Mouse (Mus musculus) forebrain, embryonic 12.5 days (tissue): Measurements from ENCODE around the gene Slc6a6. TPM values are rescaled to one million over a fixed set of nuclear protein-coding genes. Genes with fewer than 3 reads are reported as not detected.

ENCODE experiments used
- ATAC-seq: fragments of 200-750 bp; cut with Nextera tagmentation; 2 replicates; pipeline ENCODE4 v1.8.0; 2017; ENCODE audit warnings: moderate TSS enrichment; ENCODE audit not compliant: low FRiP score
- H3K27ac ChIP-seq: fragments of 300-500 bp; sonication (generic); 2 replicates; pipeline ENCODE4 v1.5.1; 2016; ENCODE audit warnings: mild to moderate bottlenecking
- H3K27me3 ChIP-seq: fragments of 300-500 bp; sonication (generic); 2 replicates; pipeline ENCODE4 v1.6.1; 2016; ENCODE audit warnings: mild to moderate bottlenecking
- H3K36me3 ChIP-seq: fragments of 300-500 bp; sonication (generic); replicated peaks from 2 replicates; pipeline ENCODE4 v1.6.1; 2016; ENCODE audit warnings: mild to moderate bottlenecking
- H3K4me1 ChIP-seq: fragments of 300-500 bp; sonication (generic); 2 replicates; pipeline ENCODE4 v1.6.1; 2016
- H3K4me2 ChIP-seq: fragments of 300-500 bp; sonication (generic); 2 replicates; pipeline ENCODE4 v1.6.1; 2016; ENCODE audit warnings: mild to moderate bottlenecking, moderate library complexity
- H3K4me3 ChIP-seq: fragments of 300-500 bp; sonication (generic); replicated peaks from 2 replicates; pipeline ENCODE4 v1.5.1; 2016; ENCODE audit warnings: mild to moderate bottlenecking
- H3K9ac ChIP-seq: fragments of 300-500 bp; sonication (generic); 2 replicates; pipeline ENCODE4 v1.6.1; 2016; ENCODE audit warnings: mild to moderate bottlenecking
- H3K9me3 ChIP-seq: fragments of 300-500 bp; sonication (generic); 2 replicates; pipeline ENCODE4 v1.6.1; 2016
- WGBS: fragments of 180-500 bp; shearing (Covaris S2); methylation state at CpG from one replicate; pipeline ENCODE4 v1.1.7; 2016; 5-methylcytosine and 5-hydroxymethylcytosine counted together
- polyA plus RNA-seq: library from polyadenylated mRNA; unstranded; fragments of >200 nt; fragmentation: Nextera tagmentation; extraction: Ambion mirVana; gene quantifications from 2 replicates; pipeline ENCODE4 v1.2.1, GENCODE M21; 2016

Slc6a6 gene
- polyA plus RNA-seq, 1 experiment from 2014 or later: 79.0 TPM

- no peak overlapping the region for H3K9ac ChIP-seq
- no peaks in the 10 kb centered on the region for H3K9me3 ChIP-seq
- no peak overlapping the region for H3K4me2 ChIP-seq
- WGBS: 56% methylated on average over 12 of the region's 12 CpGs
- 0 out of 2 replicates have a peak, but pooled peaks cover 7% of the 10 kb centered on the region for H3K27me3 ChIP-seq
- peaks cover 16% of the 10 kb centered on the region for H3K4me1 ChIP-seq
- H3K36me3 ChIP-seq: no peaks in the 10 kb centered on the region
- ATAC-seq: no peak
- no peak overlapping the region for H3K4me3 ChIP-seq
- H3K27ac ChIP-seq: no peak overlapping the region; the same call in 1 of the 2 replicates
Observed at GRCm38 (mm10) chr6:91678506-91679094, 5.3 kb upstream of the Slc6a6 start.

- 78% methylated on average over 10 of the region's 10 CpGs for WGBS
- no peak overlapping the region for H3K9ac ChIP-seq
- no peak for ATAC-seq
- no peaks in the 10 kb centered on the region for H3K36me3 ChIP-seq
- 0 out of 2 replicates have a peak, but pooled peaks cover 7% of the 10 kb centered on the region for H3K27me3 ChIP-seq
- H3K9me3 ChIP-seq: no peaks in the 10 kb centered on the region
- no peak overlapping the region for H3K4me2 ChIP-seq
- peaks cover 16% of the 10 kb centered on the region for H3K4me1 ChIP-seq
- H3K27ac ChIP-seq: no peak overlapping the region
- H3K4me3 ChIP-seq: no peak overlapping the region
Observed at GRCm38 (mm10) chr6:91679095-91679577, 4.7 kb upstream of the Slc6a6 start.

GRCm38 (mm10) chr6:91679716-91680115, 4.1 kb upstream of the Slc6a6 start:
- Histone ChIP-seq H3K9ac (no peak overlapping the region), H3K9me3 (no peaks in the 10 kb centered on the region), H3K4me1 (peaks cover 17% of the 10 kb centered on the region), H3K27ac (no peak overlapping the region), H3K4me3 (no peak overlapping the region), H3K4me2 (no peak overlapping the region), H3K27me3 (0 out of 2 replicates have a peak, but pooled peaks cover 7% of the 10 kb centered on the region), H3K36me3 (no peaks in the 10 kb centered on the region)
- 80% methylated on average over 6 of the region's 6 CpGs for WGBS
- ATAC-seq: no peak

GRCm38 (mm10) chr6:91681841-91682240, 2.0 kb upstream of the Slc6a6 start:
- WGBS: 84% methylated on average over 4 of the region's 4 CpGs
- Histone ChIP-seq H3K4me3 (no peak overlapping the region), H3K4me2 (no peak overlapping the region), H3K27me3 (0 out of 2 replicates have a peak, but pooled peaks cover 7% of the 10 kb centered on the region), H3K27ac (no peak overlapping the region), H3K36me3 (no peaks in the 10 kb centered on the region), H3K9me3 (no peaks in the 10 kb centered on the region), H3K9ac (no peak overlapping the region), H3K4me1 (peaks cover 36% of the 10 kb centered on the region)
- ATAC-seq: no peak

- H3K36me3 ChIP-seq: no peaks in the 10 kb centered on the region
- peak overlapping the region; percentile 83 for H3K9ac ChIP-seq
- H3K4me2 ChIP-seq: peak overlapping the region; percentile 80
- H3K9me3 ChIP-seq: no peaks in the 10 kb centered on the region
- 60% methylated on average over 3 of the region's 3 CpGs for WGBS
- no peak for ATAC-seq
- peaks cover 44% of the 10 kb centered on the region for H3K4me1 ChIP-seq
- 0 out of 2 replicates have a peak, but pooled peaks cover 7% of the 10 kb centered on the region for H3K27me3 ChIP-seq
- peak overlapping the region; percentile 65 for H3K4me3 ChIP-seq
- peak overlapping the region; percentile 93 for H3K27ac ChIP-seq
Observed at GRCm38 (mm10) chr6:91683121-91683520, 732 bp upstream of the Slc6a6 start.

- ATAC-seq: no peak; the same call in none of the 2 replicates
- Histone ChIP-seq H3K9ac (peak overlapping the region; percentile 83), H3K27ac (peak overlapping the region; percentile 93), H3K4me1 (peaks cover 48% of the 10 kb centered on the region), H3K27me3 (0 out of 2 replicates have a peak, but pooled peaks cover 7% of the 10 kb centered on the region), H3K4me3 (peak overlapping the region; percentile 65), H3K4me2 (peak overlapping the region; percentile 80), H3K9me3 (no peaks in the 10 kb centered on the region), H3K36me3 (no peaks in the 10 kb centered on the region)
- 6% methylated on average over 10 of the region's 13 CpGs for WGBS
Observed at GRCm38 (mm10) chr6:91684474-91684829, 599 bp downstream of the Slc6a6 start.

- ATAC-seq: no peak
- Histone ChIP-seq H3K27me3 (0 out of 2 replicates have a peak, but pooled peaks cover 7% of the 10 kb centered on the region), H3K4me1 (peaks cover 52% of the 10 kb centered on the region), H3K27ac (peak overlapping the region; percentile 93), H3K9me3 (no peaks in the 10 kb centered on the region), H3K4me3 (peak overlapping the region; percentile 65), H3K9ac (peak overlapping the region; percentile 83), H3K36me3 (0 out of 2 replicates have a peak, but pooled peaks cover under 1% of the 10 kb centered on the region), H3K4me2 (peak overlapping the region; percentile 80)
- WGBS: 32% methylated on average over 17 of the region's 17 CpGs
Observed at GRCm38 (mm10) chr6:91684831-91685532, 1.1 kb downstream of the Slc6a6 start.

GRCm38 (mm10) chr6:91685533-91685883, 1.7 kb downstream of the Slc6a6 start:
- H3K4me1 ChIP-seq: peaks cover 55% of the 10 kb centered on the region
- peak overlapping the region; percentile 80 for H3K4me2 ChIP-seq
- H3K4me3 ChIP-seq: peak overlapping the region; percentile 65
- no peak overlapping the region for H3K27ac ChIP-seq
- H3K9me3 ChIP-seq: no peaks in the 10 kb centered on the region
- H3K27me3 ChIP-seq: 0 out of 2 replicates have a peak, but pooled peaks cover 2% of the 10 kb centered on the region
- H3K36me3 ChIP-seq: peaks cover 6% of the 10 kb centered on the region
- peak overlapping the region; percentile 83; the same call in 1 of the 2 replicates for H3K9ac ChIP-seq
- WGBS: 43% methylated on average over 2 of the region's 2 CpGs
- no peak for ATAC-seq

DNA sequence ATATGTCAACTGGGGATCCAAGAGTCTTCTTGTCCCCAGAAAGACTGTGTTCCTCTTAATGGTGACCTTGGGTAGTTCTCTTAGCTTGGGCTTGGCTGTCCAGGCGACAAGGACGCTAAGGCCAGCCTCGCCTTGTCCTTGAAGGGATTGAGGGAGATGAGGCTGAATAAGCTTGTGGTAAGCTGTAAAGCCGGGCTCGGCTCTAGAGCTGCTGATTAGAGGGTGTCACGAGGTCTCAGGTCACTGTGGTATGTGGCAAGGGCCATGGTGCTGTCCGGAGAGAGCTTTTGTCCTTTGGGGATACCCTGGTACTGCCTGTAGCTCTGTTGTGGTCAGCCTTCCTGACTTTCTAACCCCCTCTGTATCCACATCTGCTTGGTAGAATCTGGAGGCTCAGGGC, 2.0 kb downstream of the Slc6a6 start:
- Histone ChIP-seq H3K9me3 (no peaks in the 10 kb centered on the region), H3K27me3 (no peaks in the 10 kb centered on the region), H3K36me3 (peaks cover 8% of the 10 kb centered on the region), H3K4me3 (peak overlapping the region; percentile 65; the same call in 1 of the 2 replicates), H3K4me1 (peaks cover 55% of the 10 kb centered on the region), H3K27ac (0 out of 2 replicates have a peak overlapping the region, but pooled peaks have one; percentile 10), H3K4me2 (peak overlapping the region; percentile 80), H3K9ac (no peak overlapping the region)
- WGBS: 81% methylated on average over 7 of the region's 7 CpGs
- no peak for ATAC-seq

DNA sequence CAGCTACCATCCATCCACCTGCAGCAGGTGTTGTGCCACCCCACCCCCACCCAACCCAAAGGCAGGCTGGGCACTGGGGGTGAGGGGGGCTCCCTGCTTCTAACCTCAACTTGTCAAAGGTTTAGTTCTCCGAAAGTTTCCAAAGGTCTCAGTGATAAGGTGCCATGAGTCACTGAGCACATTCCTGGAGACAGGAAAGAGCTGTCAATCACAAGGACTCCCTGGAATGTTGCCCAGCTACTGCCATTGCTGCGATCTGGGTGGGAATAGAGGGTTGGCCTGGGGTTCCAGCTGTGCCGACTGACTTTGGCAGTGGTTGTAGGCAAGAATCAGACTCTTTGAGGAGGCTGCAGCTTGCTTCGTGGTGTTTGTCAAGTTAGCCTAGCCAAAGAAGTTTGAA, 2.7 kb downstream of the Slc6a6 start:
- ATAC-seq: no peak
- 69% methylated on average over 4 of the region's 4 CpGs for WGBS
- H3K27ac ChIP-seq: no peak overlapping the region
- H3K4me1 ChIP-seq: peaks cover 55% of the 10 kb centered on the region
- H3K9ac ChIP-seq: no peak overlapping the region
- H3K36me3 ChIP-seq: peaks cover 8% of the 10 kb centered on the region
- no peaks in the 10 kb centered on the region for H3K9me3 ChIP-seq
- no peak overlapping the region for H3K4me3 ChIP-seq
- no peaks in the 10 kb centered on the region for H3K27me3 ChIP-seq
- H3K4me2 ChIP-seq: peak overlapping the region; percentile 80; the same call in 1 of the 2 replicates

DNA sequence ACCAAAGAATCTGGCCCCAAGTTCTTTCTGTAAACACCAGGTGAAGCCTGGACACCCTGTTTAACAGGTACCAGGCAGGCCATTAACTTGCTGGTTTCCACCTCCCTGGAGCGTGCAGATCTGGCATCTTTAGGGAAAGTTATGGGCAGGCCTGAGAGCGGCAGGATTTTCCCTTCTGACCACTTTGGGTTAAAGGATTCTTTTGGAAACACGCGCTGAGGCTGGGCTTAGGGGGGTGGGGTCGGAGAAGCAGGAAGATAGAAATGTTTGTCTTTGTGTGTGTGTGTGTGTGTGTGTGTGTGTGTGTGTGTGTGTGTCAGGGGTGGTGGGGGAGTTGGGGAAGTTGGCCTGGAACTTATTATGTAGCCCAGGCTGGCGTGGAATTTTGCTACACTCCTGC, 4.2 kb downstream of the Slc6a6 start:
- H3K36me3 ChIP-seq: peaks cover 14% of the 10 kb centered on the region
- no peak overlapping the region for H3K4me3 ChIP-seq
- H3K4me2 ChIP-seq: no peak overlapping the region
- H3K9me3 ChIP-seq: no peaks in the 10 kb centered on the region
- H3K9ac ChIP-seq: no peak overlapping the region
- H3K4me1 ChIP-seq: peaks cover 54% of the 10 kb centered on the region
- 82% methylated on average over 6 of the region's 6 CpGs for WGBS
- H3K27ac ChIP-seq: no peak overlapping the region
- ATAC-seq: no peak
- no peaks in the 10 kb centered on the region for H3K27me3 ChIP-seq

DNA sequence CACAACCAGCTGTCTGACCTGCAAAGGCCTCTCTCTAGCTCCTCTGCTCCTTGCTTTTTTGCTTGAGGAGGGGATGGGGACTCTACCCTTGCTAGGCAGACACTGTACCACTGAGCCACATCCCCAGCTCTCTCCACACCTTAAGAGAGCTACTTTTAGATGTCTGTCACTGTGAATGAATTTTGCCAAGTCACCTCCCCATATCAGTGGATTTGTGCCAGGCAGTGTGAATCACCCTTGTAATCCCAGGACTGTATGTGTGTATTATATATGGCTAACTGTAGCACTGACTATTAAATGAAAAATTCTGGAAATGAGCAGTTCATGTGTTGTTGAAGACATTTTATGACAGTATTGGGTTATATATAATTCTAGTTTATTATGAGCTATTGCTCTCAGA, 5.4 kb downstream of the Slc6a6 start:
- peaks cover 14% of the 10 kb centered on the region for H3K36me3 ChIP-seq
- H3K9me3 ChIP-seq: no peaks in the 10 kb centered on the region
- no peak for ATAC-seq
- H3K4me1 ChIP-seq: peaks cover 49% of the 10 kb centered on the region
- no peak overlapping the region for H3K9ac ChIP-seq
- H3K4me3 ChIP-seq: no peak overlapping the region
- H3K4me2 ChIP-seq: no peak overlapping the region
- H3K27ac ChIP-seq: no peak overlapping the region
- no peaks in the 10 kb centered on the region for H3K27me3 ChIP-seq
